Mouse (Mus musculus) midbrain, embryonic 13.5 days (tissue): ENCODE data around the gene 2010109A12Rik. TPM values are rescaled to one million over a fixed set of nuclear protein-coding genes. Genes with fewer than 3 reads are reported as not detected.

Experiments used
- ATAC-seq: fragments of 200-750 bp; cut with Nextera tagmentation; 2 replicates; pipeline ENCODE4 v1.8.0; 2017; ENCODE audit warnings: mild to moderate bottlenecking, moderate TSS enrichment, moderate library complexity
- H3K27ac ChIP-seq: fragments of 300-500 bp; sonication (generic); 2 replicates; pipeline ENCODE4 v1.5.1; 2015; ENCODE audit warnings: inconsistent platforms, mild to moderate bottlenecking, moderate library complexity
- H3K27me3 ChIP-seq: fragments of 300-500 bp; sonication (generic); 2 replicates; pipeline ENCODE4 v1.6.1; 2015; ENCODE audit warnings: mild to moderate bottlenecking, inconsistent platforms
- H3K36me3 ChIP-seq: fragments of 300-500 bp; sonication (generic); 2 replicates; pipeline ENCODE4 v1.6.1; 2015; ENCODE audit warnings: mild to moderate bottlenecking, inconsistent platforms
- H3K4me1 ChIP-seq: fragments of 300-500 bp; sonication (generic); replicated peaks from 2 replicates; pipeline ENCODE4 v1.6.1; 2015; ENCODE audit warnings: inconsistent platforms
- H3K4me2 ChIP-seq: fragments of 300-500 bp; sonication (generic); replicated peaks from 2 replicates; pipeline ENCODE4 v1.6.1; 2015; ENCODE audit warnings: moderate library complexity, mild to moderate bottlenecking, inconsistent platforms
- H3K4me3 ChIP-seq: fragments of 300-500 bp; sonication (generic); replicated peaks from 2 replicates; pipeline ENCODE4 v1.5.1; 2015; ENCODE audit warnings: mild to moderate bottlenecking, inconsistent platforms
- H3K9ac ChIP-seq: fragments of 300-500 bp; sonication (generic); replicated peaks from 2 replicates; pipeline ENCODE4 v1.6.1; 2015; ENCODE audit warnings: mild to moderate bottlenecking, inconsistent platforms
- H3K9me3 ChIP-seq: fragments of 300-500 bp; sonication (generic); 2 replicates; pipeline ENCODE4 v1.6.1; 2016; ENCODE audit warnings: mild to moderate bottlenecking, inconsistent platforms
- WGBS: fragments of 180-500 bp; shearing (Covaris S2); methylation state at CpG from one replicate; pipeline ENCODE4 v1.1.7; 2015; 5-methylcytosine and 5-hydroxymethylcytosine counted together
- polyA plus RNA-seq: library from polyadenylated mRNA; unstranded; fragments of >200 nt; fragmentation: Nextera tagmentation; extraction: Ambion mirVana; gene quantifications from 2 replicates; pipeline ENCODE4 v1.2.1, GENCODE M21; 2015

2010109A12Rik gene
- polyA plus RNA-seq = 2.4 and 3.5 TPM in 2 replicates

DNA sequence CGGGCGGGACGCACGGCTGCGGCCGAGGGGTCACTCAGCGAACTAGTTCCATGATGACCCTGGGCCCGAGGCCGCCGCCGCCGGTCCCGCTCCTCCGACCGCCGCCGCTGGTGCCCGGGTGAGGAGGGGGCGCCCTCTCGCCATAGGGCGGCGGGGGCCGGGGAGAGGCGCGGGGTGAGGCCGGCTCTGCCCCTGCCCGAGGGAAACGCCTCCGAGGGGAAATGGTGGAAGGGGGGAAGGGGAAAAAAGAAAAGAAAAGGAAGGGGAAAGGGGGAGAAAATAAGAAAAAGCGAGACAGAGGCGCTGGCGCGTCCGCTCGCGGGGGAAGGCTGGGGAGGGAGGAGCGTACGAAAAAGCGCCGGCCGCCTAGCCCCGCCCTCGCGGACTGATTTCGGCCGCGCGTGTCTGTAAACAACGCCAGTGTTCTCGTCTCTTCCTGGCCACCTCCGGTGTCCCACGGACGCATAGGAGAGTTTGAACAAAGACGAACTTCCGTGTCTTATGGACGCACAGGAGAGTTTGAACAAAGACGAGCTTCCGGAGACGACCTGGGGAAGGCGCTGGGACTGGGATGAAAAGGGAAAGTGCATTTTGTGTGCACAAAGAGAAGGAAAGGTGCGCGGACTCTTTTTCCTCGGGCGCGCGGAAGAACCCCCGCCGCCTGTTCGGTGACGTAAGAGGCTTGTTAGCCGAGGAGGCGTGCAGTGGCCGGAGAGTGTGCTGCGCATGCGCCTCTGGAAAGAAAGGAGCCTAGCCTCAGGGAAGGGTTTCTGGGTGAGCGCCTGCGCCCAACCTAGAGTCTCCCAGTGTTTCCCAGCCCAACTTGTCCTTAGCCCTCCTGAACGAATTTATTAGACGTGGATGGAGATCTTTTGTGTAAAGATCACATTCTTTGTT is at the start of gene 2010109A12Rik, which contains the start of gene Ccni:
TSS of gene 2010109A12Rik (plus strand) at position 410 of the 897 bp plus-strand sequence.
TSS of gene Ccni (minus strand) at position 387 of the 897 bp plus-strand sequence.
- peaks cover 26% of the 10 kb centered on the region for H3K4me1 ChIP-seq
- under 1% methylated on average over 79 of the region's 79 CpGs for WGBS

DNA sequence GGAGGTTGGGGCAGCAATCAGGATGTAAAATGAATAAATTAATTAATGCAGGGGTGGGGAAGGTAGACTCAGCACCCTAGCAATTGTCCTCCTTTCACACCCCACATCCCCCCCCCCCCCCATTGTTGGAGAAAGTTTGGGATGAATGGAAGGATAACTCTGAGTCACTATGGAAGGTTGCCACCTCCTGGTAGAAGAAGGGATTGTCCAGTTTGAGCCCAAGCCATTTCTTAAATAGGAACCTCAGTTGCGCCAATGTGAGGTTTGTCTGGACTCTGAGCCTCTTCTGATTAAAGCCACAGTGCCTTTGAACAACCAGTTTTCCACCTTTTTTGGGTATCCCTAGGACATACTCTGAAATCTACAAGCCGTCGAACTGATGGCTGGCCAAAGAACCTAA is 42.8 kb upstream of the 2010109A12Rik start:
- no peak overlapping the region for H3K4me3 ChIP-seq
- WGBS = 84% methylated on average over 3 of the region's 3 CpGs
- H3K4me1 ChIP-seq = no peaks in the 10 kb centered on the region
- H3K27ac ChIP-seq = no peak overlapping the region
- H3K9me3 ChIP-seq = no peaks in the 10 kb centered on the region
- ATAC-seq = peak; percentile 28; the same call in 1 of the 2 replicates
- no peak overlapping the region for H3K9ac ChIP-seq
- H3K36me3 ChIP-seq = peaks cover 79% of the 10 kb centered on the region
- H3K4me2 ChIP-seq = no peak overlapping the region
- H3K27me3 ChIP-seq = no peaks in the 10 kb centered on the region

More for the DNA sequence above, at the start of gene 2010109A12Rik, which contains the start of gene Ccni:
- Histone ChIP-seq H3K9me3 (no peaks in the 10 kb centered on the region), H3K4me3 (peak within 1 kb of the TSS; percentile 95), H3K27me3 (no peaks in the 10 kb centered on the region), H3K27ac (peak within 1 kb of the TSS; percentile 93), H3K36me3 (peaks cover 3% of the 10 kb centered on the region; the same call in 1 of the 2 replicates), H3K4me2 (peak within 1 kb of the TSS; percentile 84), H3K9ac (peak within 1 kb of the TSS; percentile 97)
- peak; percentile 97 for ATAC-seq

DNA sequence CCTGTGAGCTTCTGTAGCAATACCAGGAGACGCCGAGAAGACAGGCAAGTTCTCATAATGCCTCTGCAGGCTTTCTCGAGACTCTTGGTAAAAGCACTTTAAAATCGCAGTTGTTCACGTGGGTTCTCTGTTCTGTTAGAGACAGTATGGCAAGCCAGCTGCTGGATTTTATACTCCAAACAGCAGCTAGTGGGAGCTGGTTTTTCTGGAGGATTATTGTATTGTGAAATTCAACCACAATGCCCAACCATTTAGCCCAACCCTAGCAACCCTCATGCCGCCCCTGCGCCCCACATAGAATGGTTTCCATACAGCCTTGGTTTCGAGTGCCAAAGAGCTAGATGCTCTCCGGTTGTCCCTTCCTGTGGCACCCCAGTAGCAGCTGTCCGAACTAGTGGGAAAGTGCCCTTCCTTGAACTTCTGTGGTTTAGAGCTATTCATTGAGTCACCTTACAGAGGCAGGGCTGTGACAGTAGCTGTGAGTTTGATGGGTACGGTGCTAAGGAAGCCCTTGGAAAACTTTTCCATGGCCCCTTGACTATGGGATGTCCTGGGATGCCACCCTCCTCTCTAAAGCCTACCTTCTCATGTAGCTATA is 38.3 kb upstream of the 2010109A12Rik start:
- no peak overlapping the region for H3K27ac ChIP-seq
- H3K9me3 ChIP-seq = no peaks in the 10 kb centered on the region
- WGBS = 92% methylated on average over 11 of the region's 11 CpGs
- no peak overlapping the region for H3K4me3 ChIP-seq
- ATAC-seq = no peak
- peaks cover 78% of the 10 kb centered on the region for H3K36me3 ChIP-seq
- H3K9ac ChIP-seq = no peak overlapping the region
- no peaks in the 10 kb centered on the region for H3K4me1 ChIP-seq
- no peaks in the 10 kb centered on the region for H3K27me3 ChIP-seq
- H3K4me2 ChIP-seq = no peak overlapping the region

DNA sequence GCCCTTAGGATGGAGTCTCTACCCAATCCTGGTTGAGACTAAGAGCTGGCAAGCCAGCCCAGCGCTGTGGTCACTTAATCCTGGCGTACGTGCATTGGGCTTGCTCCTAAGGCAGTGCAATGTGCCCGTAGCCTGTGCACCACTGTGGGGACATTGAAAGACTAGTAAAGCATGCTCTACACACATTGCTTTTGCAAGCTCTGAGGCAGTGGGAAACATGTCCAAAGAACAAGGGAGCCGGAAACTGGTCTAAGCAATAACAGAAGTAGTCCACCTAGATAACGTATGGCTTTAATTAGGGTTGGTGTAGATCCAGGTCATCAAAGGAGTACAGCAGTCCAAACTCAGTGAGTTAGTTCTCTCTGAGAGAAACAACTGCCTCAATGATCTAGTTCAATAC is 37.7 kb upstream of the 2010109A12Rik start:
- peaks cover 78% of the 10 kb centered on the region for H3K36me3 ChIP-seq
- H3K4me3 ChIP-seq = no peak overlapping the region
- no peak overlapping the region for H3K9ac ChIP-seq
- WGBS = 92% methylated on average over 6 of the region's 6 CpGs
- H3K9me3 ChIP-seq = no peaks in the 10 kb centered on the region
- ATAC-seq = no peak
- H3K27ac ChIP-seq = no peak overlapping the region
- H3K27me3 ChIP-seq = no peaks in the 10 kb centered on the region
- H3K4me2 ChIP-seq = no peak overlapping the region
- H3K4me1 ChIP-seq = no peaks in the 10 kb centered on the region

DNA sequence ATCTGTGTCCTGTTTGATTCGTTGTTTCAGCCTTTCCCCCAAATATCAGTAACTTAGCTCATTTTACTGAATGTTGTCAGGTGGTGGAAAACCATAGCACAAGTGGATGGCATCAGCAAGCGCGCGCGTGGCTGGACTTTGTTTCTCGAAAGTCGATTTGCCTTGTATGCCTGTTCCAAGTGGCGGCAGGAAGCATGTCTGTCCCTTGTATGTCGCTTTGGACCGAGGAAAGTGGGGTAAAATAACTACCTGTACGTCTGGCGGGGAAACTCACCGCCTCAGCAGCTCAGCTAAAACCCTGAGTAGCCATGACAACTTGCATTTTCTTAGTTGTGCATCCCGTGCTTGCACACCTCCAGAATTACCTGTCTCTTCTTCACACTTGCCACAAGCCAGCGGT is 34.9 kb upstream of the 2010109A12Rik start:
- no peak for ATAC-seq
- H3K36me3 ChIP-seq = peaks cover 73% of the 10 kb centered on the region
- WGBS = 98% methylated on average over 15 of the region's 15 CpGs

DNA sequence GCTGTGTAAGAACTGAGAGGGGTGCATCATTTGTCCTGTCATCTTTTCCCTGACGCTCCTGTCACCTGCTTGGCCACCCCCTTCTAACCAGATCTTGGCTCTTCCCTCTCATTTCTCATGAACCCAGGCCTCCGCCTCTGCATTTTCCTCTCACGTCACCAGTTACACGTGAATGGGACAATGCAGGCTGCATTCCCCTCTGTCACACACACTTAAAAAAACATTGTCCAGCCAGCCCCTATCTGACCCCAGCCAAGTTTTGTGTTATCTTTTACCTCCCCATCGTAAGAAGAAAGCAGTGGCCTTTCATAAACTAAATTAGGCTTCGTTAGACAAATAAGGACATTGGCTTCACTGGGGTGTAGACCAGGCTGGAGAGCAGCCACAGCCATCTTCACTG is 33.8 kb upstream of the 2010109A12Rik start:
- peaks cover 65% of the 10 kb centered on the region for H3K36me3 ChIP-seq

More for the DNA sequence above, 34.9 kb upstream of the 2010109A12Rik start:
- H3K27me3 ChIP-seq = no peaks in the 10 kb centered on the region
- H3K4me2 ChIP-seq = no peak overlapping the region
- H3K9me3 ChIP-seq = no peaks in the 10 kb centered on the region
- H3K27ac ChIP-seq = no peak overlapping the region
- no peak overlapping the region for H3K9ac ChIP-seq
- H3K4me3 ChIP-seq = no peak overlapping the region
- no peaks in the 10 kb centered on the region for H3K4me1 ChIP-seq

DNA sequence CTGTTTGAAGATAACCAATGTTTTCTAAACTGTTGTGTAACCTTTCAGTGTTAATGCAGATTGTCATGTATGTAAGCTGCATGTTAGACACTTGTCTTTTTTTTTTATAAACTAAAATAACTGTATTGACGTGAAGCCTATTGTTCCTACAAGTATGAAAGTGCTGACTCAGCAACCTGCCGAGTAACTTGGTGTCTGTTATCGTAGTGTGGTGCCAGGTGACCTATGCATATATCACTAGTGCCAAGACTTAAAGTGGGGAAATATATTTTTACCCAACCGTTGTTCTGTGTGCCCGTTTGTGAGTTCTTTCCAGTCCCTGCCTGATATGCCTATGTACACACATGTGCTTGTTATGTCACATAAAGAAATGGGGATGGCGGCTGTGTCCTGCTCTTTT is 31.6 kb upstream of the 2010109A12Rik start:
- Histone ChIP-seq H3K4me3 (no peak overlapping the region), H3K36me3 (peaks cover 56% of the 10 kb centered on the region)

More for the DNA sequence above, 33.8 kb upstream of the 2010109A12Rik start:
- Histone ChIP-seq H3K27me3 (no peaks in the 10 kb centered on the region), H3K27ac (no peak overlapping the region), H3K4me3 (no peak overlapping the region), H3K9me3 (no peaks in the 10 kb centered on the region), H3K4me2 (no peak overlapping the region), H3K9ac (no peak overlapping the region), H3K4me1 (no peaks in the 10 kb centered on the region)
- WGBS = 93% methylated on average over 6 of the region's 6 CpGs
- no peak for ATAC-seq

DNA sequence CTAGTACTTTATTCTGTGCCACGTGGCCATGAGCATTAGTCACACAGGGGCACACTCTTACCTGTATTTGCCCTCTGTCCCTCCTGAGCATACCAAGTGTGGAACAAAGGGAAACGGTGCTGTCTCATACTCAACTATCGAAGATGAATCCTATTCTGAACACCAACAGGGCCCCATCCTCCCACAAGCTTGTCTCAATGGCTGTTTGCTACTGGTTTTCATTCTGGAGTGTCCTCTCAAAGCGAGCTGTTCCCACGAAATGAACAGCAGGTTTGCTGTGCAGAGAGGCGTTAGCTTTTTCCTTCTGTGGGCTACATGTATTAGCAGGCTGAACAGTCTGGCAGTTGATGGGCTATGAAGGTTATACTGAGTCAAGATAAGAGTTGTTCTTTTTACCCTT is 27.7 kb upstream of the 2010109A12Rik start:
- no peak for ATAC-seq
- peaks cover 50% of the 10 kb centered on the region for H3K36me3 ChIP-seq
- H3K27ac ChIP-seq = no peak overlapping the region
- H3K4me2 ChIP-seq = no peak overlapping the region
- H3K4me3 ChIP-seq = no peak overlapping the region
- H3K27me3 ChIP-seq = no peaks in the 10 kb centered on the region
- H3K9me3 ChIP-seq = no peaks in the 10 kb centered on the region
- WGBS = 80% methylated on average over 6 of the region's 6 CpGs
- no peak overlapping the region for H3K9ac ChIP-seq
- H3K4me1 ChIP-seq = no peaks in the 10 kb centered on the region

More for the DNA sequence above, 31.6 kb upstream of the 2010109A12Rik start:
- Histone ChIP-seq H3K9ac (no peak overlapping the region), H3K27ac (no peak overlapping the region), H3K9me3 (no peaks in the 10 kb centered on the region), H3K4me2 (no peak overlapping the region), H3K27me3 (no peaks in the 10 kb centered on the region), H3K4me1 (no peaks in the 10 kb centered on the region)
- 89% methylated on average over 6 of the region's 6 CpGs for WGBS
- no peak for ATAC-seq

DNA sequence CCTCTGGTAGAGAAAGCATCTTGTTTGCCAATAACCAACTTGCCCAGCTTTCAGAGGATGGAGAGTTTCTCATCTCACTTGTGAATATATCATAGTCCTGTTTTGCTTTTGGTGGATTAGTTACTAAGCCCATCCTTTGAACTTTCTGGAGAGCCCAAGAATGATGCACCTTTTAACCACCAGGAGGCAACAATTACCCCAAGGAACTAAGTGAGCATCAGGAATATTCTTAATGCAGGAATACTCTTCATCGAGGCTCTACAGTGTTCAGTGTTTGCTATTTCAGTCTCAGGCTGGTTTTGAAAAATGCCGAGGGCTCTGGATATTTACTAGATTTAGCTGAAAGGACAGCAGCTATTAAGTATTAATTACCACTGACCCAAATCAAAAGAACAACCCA is 26.1 kb upstream of the 2010109A12Rik start:
- H3K4me3 ChIP-seq = no peak overlapping the region
- no peak overlapping the region for H3K4me2 ChIP-seq
- no peaks in the 10 kb centered on the region for H3K4me1 ChIP-seq
- H3K9me3 ChIP-seq = no peaks in the 10 kb centered on the region
- no peak overlapping the region for H3K27ac ChIP-seq
- H3K36me3 ChIP-seq = peaks cover 45% of the 10 kb centered on the region
- no peak overlapping the region for H3K9ac ChIP-seq
- 80% methylated on average over 2 of the region's 2 CpGs for WGBS
- ATAC-seq = no peak
- H3K27me3 ChIP-seq = no peaks in the 10 kb centered on the region

DNA sequence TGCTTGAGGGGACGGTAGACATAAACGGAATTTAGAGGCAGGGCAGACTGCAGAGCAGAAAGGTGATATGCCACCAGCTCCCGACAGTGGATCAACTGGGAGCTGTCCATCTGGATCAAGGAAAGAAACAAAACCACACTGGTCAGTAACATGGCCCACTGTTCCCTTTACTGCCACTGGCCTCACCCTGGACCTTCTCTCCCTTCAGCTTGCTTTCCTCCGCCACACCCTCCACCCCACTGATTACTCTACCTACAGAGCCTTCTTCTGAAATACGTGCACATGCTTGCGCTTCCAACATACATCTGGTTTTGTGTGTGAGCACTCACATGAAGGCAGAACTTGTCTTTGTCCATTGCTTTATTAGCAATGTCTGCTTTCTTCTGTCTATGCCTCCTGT is 23.0 kb upstream of the 2010109A12Rik start:
- peaks cover 59% of the 10 kb centered on the region for H3K36me3 ChIP-seq
- no peak for ATAC-seq
- no peaks in the 10 kb centered on the region for H3K4me1 ChIP-seq

DNA sequence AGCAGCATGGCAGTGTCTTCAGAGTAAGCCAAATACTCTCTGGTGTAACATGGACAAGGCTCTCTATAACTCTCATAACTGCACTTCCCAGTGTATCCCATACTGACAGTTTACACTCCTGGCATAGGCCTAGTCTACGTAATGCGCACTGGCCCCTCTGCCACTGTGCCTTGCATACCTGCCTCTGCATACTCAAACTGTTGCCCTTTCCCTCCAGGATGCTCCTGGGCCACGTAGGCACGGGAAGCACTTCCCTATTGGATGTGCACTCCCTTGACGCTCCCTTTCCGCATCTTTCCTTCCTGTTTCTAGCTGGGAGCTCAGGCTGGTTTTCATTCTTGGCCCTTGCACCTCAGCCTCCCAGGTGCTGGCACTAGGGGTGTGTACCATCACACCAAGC is 21.8 kb upstream of the 2010109A12Rik start:
- Histone ChIP-seq H3K9ac (no peak overlapping the region), H3K36me3 (peaks cover 64% of the 10 kb centered on the region), H3K27me3 (no peaks in the 10 kb centered on the region), H3K4me1 (no peaks in the 10 kb centered on the region), H3K4me3 (no peak overlapping the region), H3K27ac (no peak overlapping the region), H3K9me3 (no peaks in the 10 kb centered on the region), H3K4me2 (no peak overlapping the region)
- WGBS = 90% methylated on average over 6 of the region's 6 CpGs
- ATAC-seq = no peak

More for the DNA sequence above, 23.0 kb upstream of the 2010109A12Rik start:
- 85% methylated on average over 6 of the region's 6 CpGs for WGBS
- Histone ChIP-seq H3K4me3 (no peak overlapping the region), H3K4me2 (no peak overlapping the region), H3K27me3 (no peaks in the 10 kb centered on the region), H3K27ac (no peak overlapping the region), H3K9me3 (no peaks in the 10 kb centered on the region), H3K9ac (no peak overlapping the region)

DNA sequence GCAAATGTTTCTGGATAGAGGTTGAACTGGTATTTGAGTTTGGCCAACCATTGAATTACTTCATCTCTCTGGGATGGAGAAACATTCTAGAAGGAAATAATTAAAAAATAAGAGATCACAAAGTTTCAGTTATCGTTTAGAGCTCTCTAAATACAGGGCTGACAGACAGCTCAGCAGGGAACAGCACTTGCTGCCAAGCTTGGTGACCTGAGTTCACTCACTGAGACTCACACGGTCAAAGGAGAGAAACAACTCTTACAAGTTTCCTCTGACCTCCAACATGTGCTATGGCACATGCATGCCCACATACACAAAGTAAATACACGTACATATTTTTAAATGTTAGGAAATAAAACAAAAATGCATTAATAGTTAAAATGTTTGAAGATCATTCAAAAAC is 16.7 kb upstream of the 2010109A12Rik start:
- H3K27me3 ChIP-seq = no peaks in the 10 kb centered on the region
- WGBS = 75% methylated on average over 3 of the region's 3 CpGs
- ATAC-seq = no peak
- H3K36me3 ChIP-seq = peaks cover 42% of the 10 kb centered on the region
- H3K4me1 ChIP-seq = no peaks in the 10 kb centered on the region
- no peak overlapping the region for H3K4me3 ChIP-seq
- H3K9ac ChIP-seq = no peak overlapping the region
- H3K4me2 ChIP-seq = no peak overlapping the region
- H3K27ac ChIP-seq = no peak overlapping the region
- H3K9me3 ChIP-seq = no peaks in the 10 kb centered on the region
